Mouse (Mus musculus): Measurements from ENCODE around the gene Ypel3.

Ypel3 gene

GRCm38 (mm10) chr7:126815726-126816222 lies 39.0 kb downstream of the Ypel3 start:
- DNase-seq (ENCODE audit: low spot score in 2 of 2), result no peak

- no peak for DNase-seq (ENCODE audit: low spot score in 2 of 2)
These were observed 39.7 kb downstream of the Ypel3 start for GRCm38 (mm10) chr7:126816494-126816893.

DNA sequence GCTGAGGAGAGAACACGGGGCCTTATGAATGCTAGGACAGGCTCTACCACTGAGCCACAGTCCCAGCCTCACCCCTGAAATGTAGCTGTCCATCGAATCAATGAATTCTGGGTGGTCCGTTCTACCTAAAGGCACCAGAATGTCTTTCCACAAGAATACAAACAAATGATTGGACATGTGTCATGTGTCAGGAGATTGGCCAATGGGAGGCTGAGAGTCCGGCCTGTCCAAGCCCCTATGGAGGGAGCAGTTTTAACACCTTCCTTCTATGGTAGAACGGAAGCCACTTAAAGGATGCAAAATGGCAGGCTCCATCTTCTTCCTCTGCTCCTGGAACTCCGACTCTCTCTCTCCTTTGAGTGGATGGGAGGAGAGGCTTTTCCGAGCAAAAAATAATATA lies 40.8 kb downstream of the Ypel3 start:
- no peak for DNase-seq (ENCODE audit: low spot score in 2 of 2)

GRCm38 (mm10) chr7:126818818-126819217 lies 42.1 kb downstream of the Ypel3 start:
- DNase-seq (ENCODE audit: low spot score in 2 of 2), result no peak

DNA sequence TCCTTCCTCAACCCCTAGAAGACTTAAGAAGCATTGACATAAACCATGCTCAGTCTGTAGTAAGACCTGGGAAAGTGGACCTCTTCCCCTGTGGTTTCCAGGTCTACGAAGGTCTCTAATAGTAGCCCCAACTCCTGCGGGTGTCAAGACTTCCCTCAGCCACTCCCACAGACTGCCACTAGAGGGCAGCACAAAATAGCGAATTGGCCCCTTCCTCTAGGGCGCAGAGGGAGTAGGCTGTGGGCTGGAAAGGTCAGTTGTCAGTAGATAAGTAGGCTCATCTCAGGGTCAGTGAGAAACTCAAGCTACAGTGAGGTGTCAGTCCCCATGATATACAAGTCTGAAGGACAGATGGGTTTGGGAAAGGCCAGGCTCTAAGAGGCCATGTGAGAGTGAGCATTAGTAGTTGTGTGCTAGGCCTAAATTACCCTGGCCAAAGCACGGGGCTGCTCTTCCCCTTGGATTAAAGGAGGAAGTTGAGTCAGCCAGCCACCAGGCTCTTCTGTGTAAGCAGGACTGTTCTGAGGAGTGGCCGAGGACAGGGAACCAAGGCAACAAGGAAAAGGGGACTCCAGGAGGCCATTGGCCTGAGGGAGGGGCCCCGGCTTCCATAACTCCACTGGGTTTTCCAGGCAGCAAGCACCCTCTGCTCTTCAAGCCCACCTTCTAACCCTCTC lies 45.2 kb downstream of the Ypel3 start:
- peak; percentile 69 to 86 for DNase-seq (ENCODE audit: low spot score in 2 of 2)

- DNase-seq (ENCODE audit: low spot score in 2 of 2), result peak in 1 of 2 experiments; percentile 43
These were observed 46.0 kb downstream of the Ypel3 start for GRCm38 (mm10) chr7:126822741-126823140.

- DNase-seq (ENCODE audit: low spot score in 2 of 2), result peak; percentile 67 to 69
These were observed 46.5 kb downstream of the Ypel3 start for GRCm38 (mm10) chr7:126823202-126823711.

DNA sequence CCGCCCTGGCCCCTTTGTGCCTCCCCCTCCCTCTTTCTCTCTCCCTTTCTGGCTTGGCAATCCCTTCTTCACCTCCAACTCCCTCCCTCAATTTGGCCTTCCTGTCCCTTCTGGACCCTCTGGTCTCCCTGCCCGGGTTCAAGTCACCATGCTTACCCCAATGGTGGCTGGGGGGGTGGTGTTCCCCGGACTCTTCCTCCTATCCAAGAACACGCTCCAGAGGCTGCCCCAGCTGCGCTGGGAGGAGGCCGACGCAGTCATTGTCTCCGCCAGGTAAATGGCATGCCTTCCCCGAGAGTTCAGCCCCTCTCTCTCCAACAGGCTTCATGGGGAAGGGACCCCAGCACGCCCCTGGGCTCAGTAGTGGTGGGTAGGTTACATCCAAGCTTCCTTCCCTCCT lies 47.2 kb downstream of the Ypel3 start:
- no peak for DNase-seq (ENCODE audit: low spot score in 2 of 2)

- DNase-seq (ENCODE audit: low spot score in 2 of 2), result no peak
These were observed 48.6 kb downstream of the Ypel3 start for GRCm38 (mm10) chr7:126825403-126825802.

- no peak for DNase-seq (ENCODE audit: low spot score in 2 of 2)
These were observed 49.2 kb downstream of the Ypel3 start for GRCm38 (mm10) chr7:126825952-126826351.
